Mouse (Mus musculus) embryonic fibroblast, embryonic 13.5 days (primary cell): ENCODE data around the gene Crmp1. TPM values are rescaled to one million over a fixed set of nuclear protein-coding genes. Genes with fewer than 3 reads are reported as not detected.

Source experiments
- H3K27ac ChIP-seq: 2 replicates; pipeline ENCODE4 v1.5.1; 2012; ENCODE audit warnings: low read length, control low read depth, inconsistent platforms; ENCODE audit not compliant: insufficient read depth
- H3K4me1 ChIP-seq: 2 replicates; pipeline ENCODE4 v1.6.1; 2011; ENCODE audit warnings: low read length; ENCODE audit not compliant: control insufficient read depth, insufficient read depth
- H3K4me3 ChIP-seq: 2 replicates; pipeline ENCODE4 v1.5.1; 2011; ENCODE audit warnings: mild to moderate bottlenecking, control low read depth, low read length; ENCODE audit not compliant: insufficient read depth
- CTCF ChIP-seq: IDR thresholded peaks from 2 replicates; pipeline ENCODE4 v1.5.1; 2011; ENCODE audit warnings: mild to moderate bottlenecking, control low read depth, low read length, moderate library complexity, borderline replicate concordance; ENCODE audit not compliant: insufficient read depth
- POLR2A ChIP-seq: IDR thresholded peaks from 2 replicates; pipeline ENCODE4 v1.6.1; 2011; ENCODE audit warnings: low read depth, mild to moderate bottlenecking, control low read depth, low read length, moderate library complexity
- polyA plus RNA-seq: library from polyadenylated mRNA; stranded (reverse); fragments of >200 nt; gene quantifications from 2 replicates; pipeline ENCODE4 v1.2.4, GENCODE M21; 2011; ENCODE audit warnings: low read depth; ENCODE audit not compliant: missing spikeins, insufficient read length

Gene Crmp1
- polyA plus RNA-seq, 1 experiment: 7.5 TPM

DNA sequence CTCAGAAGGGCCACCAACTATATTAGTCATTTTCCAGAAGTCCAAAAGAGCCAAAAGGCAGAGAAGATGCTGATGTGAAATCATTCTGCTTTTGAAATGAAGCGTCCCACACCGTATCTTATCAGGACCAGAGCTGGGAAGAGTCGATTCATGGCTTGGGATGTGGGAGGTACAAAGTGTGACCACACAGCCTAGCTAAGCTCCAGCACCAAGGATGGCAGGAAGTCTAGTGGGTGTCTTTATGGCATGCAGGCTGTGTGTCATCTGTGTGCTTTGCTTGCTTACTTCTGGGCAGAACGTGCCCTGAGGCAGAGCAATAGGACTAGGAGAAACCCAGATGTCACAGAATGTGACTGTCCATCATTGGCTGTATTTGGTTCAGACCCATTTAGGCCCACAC, 79.0 kb downstream of the Crmp1 start:
- no peak overlapping the region for H3K27ac ChIP-seq
- TF ChIP-seq POLR2A (no peak), CTCF (no peak)
- no peak overlapping the region for H3K4me3 ChIP-seq
- H3K4me1 ChIP-seq: no peaks in the 10 kb centered on the region

DNA sequence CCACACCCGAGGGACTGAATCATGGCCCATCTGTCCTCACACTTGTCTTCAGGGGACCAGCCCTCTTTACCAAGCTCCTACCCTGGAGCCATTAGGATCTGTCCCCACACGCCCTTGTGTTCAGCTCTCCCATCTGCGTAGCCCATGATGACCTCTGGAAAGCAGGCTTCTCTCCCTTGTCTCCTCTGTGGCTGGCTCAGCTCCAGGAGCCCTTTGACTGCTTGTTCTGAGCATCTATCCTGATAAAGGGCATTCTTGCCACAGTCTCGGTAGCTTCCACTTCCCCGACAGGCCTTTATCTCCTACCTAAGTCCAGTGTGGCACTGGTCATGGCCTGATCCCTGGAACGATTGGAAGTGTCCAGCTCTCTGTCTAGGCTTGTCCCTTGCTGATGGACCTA, 84.9 kb downstream of the Crmp1 start:
- H3K4me1 ChIP-seq: no peaks in the 10 kb centered on the region
- no peak for TF ChIP-seq POLR2A
- no peak for TF ChIP-seq CTCF
- H3K27ac ChIP-seq: no peak overlapping the region
- H3K4me3 ChIP-seq: no peak overlapping the region

DNA sequence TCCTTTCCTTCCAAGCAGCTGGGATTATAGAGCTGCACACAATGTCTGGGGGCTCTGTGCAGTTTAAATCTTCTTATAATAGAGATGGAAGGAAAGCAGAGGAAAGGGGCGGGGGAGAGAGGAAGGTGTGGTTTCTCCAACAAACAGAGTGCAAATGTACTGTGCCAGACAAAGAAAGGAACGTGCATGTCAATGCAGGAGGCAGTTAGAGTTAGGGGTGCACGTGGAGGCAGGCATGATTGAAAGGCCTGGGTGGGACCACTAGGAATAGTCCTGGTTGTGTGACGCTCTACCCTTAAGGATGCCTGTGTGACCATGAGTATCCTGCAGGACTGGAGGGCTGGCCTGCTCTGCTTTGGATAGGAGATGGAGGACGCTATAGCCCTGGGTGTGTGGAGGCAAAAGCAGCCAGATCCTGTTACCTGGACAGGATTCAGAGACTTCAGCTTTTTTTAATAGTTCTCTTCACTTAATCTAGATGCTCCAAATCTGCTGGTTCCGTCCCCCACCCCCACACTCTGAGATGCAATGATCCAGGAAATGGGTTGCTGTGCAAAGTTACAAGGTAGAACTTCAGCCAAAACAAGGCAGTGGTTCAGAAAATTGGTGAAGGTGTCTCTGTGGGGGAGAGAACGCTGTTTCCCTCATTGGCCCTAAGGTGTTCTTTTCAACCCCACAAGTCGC, 88.9 kb downstream of the Crmp1 start:
- H3K4me1 ChIP-seq: no peaks in the 10 kb centered on the region
- H3K27ac ChIP-seq: no peak overlapping the region
- no peak overlapping the region for H3K4me3 ChIP-seq
- no peak for TF ChIP-seq POLR2A
- no peak for TF ChIP-seq CTCF

DNA sequence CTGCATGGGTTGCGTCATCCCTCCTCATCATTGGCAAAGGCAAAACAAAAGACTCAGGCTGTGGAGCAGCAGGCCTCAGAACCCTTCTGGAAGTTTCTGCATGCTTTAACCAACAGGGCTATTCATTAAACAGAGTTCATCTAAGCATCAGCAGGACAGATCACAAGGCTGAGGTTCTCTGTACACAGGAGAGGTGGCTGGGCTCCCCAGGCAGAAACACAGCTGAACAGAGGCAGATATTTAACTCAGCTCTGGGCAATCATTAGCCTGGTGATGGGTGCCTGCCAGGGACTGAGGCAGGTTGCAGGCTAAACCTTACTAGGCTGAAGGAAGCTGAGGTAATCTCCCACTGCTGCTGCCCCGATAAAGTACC, 89.4 kb downstream of the Crmp1 start:
- H3K27ac ChIP-seq: no peak overlapping the region
- H3K4me3 ChIP-seq: no peak overlapping the region
- H3K4me1 ChIP-seq: no peaks in the 10 kb centered on the region
- TF ChIP-seq POLR2A (no peak), CTCF (no peak)

DNA sequence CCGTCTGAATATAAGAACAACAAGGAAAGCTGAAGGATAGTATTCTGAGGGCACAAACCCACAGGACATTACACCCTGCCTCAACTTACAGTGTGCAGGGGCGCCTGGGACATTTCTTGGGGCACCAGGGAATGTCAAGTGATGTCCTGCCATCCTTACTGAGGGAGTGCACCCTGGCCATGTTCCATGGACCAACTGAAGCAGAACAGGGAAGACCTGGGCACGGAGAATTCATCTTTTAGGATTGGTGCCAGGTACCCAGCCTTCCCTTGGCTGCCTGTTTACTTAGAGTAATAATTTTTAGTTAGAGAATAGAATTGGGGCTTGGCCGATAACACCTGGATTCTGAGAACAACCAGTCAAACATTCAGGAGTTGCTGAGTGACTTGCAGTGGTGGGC, 90.3 kb downstream of the Crmp1 start:
- Histone ChIP-seq H3K4me1 (peaks cover under 1% of the 10 kb centered on the region; the same call in 1 of the 2 replicates), H3K4me3 (no peak overlapping the region), H3K27ac (no peak overlapping the region)
- TF ChIP-seq POLR2A (no peak), CTCF (no peak)

DNA sequence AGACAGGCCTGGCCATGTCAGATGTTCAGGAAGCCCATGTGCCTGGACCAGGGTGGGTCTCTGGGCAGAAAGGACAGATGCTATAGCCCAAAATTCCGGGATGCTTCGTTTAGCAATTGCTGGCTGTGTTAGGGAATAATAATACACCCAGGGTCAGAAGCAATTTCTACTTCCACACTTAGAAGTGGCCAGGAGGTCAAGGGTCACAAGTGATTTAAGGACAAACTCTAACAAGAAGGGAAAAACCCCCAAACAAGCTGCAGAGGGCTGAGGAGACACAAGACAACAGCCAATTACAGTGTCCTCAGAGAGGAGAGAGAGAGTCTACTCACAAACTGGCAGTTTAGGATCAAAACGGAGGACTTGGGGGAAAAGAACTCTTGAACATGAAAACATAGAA, 93.3 kb downstream of the Crmp1 start:
- peaks cover 10% of the 10 kb centered on the region for H3K4me1 ChIP-seq
- H3K4me3 ChIP-seq: no peak overlapping the region
- H3K27ac ChIP-seq: no peak overlapping the region
- TF ChIP-seq CTCF: no peak
- TF ChIP-seq POLR2A: no peak

DNA sequence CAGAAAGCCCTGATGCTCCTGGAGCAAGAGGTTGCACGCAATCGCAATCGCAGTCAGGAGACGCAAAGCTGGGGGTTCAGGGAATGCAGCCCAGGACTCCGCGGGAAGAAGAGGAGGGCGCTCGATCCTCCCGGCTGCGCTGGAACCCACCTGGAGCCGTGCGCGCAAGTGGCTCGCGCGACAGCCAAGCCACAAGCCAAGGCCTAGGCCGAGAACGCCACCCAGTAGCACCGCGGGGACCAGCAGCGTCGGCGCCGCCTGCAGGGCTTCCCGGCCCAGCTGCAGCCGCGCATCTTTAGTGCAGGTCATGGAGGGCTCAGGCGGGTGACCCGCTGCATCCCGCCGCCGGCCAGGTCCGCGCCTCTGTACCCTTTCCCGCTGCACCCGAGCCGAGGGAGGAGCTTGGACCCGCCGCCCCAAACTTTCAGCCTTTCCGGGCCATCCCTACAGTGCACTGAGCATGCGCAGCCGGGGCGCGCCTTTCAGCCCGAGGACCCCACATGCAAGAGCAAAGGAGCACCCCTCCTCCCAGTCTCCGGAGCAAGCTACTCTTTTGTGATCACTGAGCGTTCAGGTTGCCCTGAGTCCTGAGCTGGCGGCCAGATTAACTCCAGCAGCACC, 94.9 kb downstream of the Crmp1 start, which contains the start of gene Evc:
Gene Evc, minus strand, starts transcription at position 410 of the 621 bp plus-strand sequence.
- TF ChIP-seq CTCF (no peak), POLR2A (peak; percentile 72)
- Histone ChIP-seq H3K4me1 (peaks cover 10% of the 10 kb centered on the region), H3K27ac (0 out of 2 replicates have a peak within 1 kb of the TSS, but pooled peaks have one; percentile 91)

DNA sequence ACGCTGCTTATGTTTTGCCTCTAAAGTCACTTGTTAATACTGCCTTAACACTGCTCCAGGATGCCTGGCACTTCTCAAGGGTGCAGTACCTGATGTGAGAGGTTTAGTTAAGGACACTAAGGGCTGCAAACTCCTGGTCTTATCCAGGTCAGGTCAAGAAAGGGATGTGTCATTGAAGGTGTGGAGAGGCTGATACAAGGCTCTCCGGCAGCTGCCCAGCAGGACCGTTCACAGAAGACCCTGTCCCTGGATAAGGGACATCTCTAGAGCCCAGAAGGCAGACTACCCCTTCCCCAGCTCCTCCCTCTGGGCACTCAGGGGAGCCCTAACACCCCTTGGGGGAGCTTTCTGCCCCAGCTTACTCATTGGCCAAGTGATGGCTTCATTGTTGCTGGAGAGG, 96.0 kb downstream of the Crmp1 start:
- Histone ChIP-seq H3K27ac (peak overlapping the region; percentile 91), H3K4me3 (peak overlapping the region; percentile 75), H3K4me1 (peaks cover 10% of the 10 kb centered on the region)
- TF ChIP-seq POLR2A (no peak), CTCF (no peak)

More for the DNA sequence above, 94.9 kb downstream of the Crmp1 start, which contains the start of gene Evc:
- H3K4me3 ChIP-seq: peak within 1 kb of the TSS; percentile 54

DNA sequence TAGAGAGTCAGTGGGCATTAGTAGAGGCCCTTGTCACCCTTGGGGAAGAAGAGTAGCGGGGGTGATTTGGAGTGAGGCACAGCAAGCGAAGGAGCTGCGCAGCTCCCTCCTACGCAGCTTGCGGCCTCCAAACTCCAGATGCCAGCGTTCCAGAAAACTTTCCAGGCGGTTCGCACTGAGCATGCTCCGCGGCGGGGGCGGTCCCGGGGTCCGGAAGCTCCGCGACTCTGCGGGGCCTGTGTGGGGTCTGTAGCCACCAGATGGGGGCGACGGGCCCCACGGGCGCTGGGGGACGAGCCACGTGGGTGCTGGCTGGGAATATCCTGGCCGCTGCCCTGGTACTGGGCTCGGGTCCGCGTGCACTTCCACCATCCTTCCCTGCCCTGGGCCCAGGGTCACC, 96.5 kb downstream of the Crmp1 start, which contains the start of gene Evc2:
Gene Evc2, plus strand, starts transcription at position 212 of the 400 bp plus-strand sequence.
- TF ChIP-seq CTCF (no peak), POLR2A (peak; percentile 85)
- peaks cover 10% of the 10 kb centered on the region for H3K4me1 ChIP-seq
- H3K27ac ChIP-seq: peak within 1 kb of the TSS; percentile 91
- peak within 1 kb of the TSS; percentile 75 for H3K4me3 ChIP-seq

Other genes with a start within 250 kb of the Crmp1 start
- gene Gm1043, start 156.6 kb upstream of the Crmp1 start, polyA plus RNA-seq: not detected in 2 replicates
- gene Evc, start 95.0 kb downstream of the Crmp1 start, polyA plus RNA-seq: 25.2 and 38.8 TPM in 2 replicates
- 32.8 and 36.6 TPM in 2 replicates for gene Evc2, start 96.6 kb downstream of the Crmp1 start, polyA plus RNA-seq